Mouse (Mus musculus) embryonic stem cell, embryonic (primary cell): ENCODE results near the gene 1810010D01Rik.

Source experiments
- CTCF ChIA-PET, 4 experiments: fragments of 300-600 bp in 2 of 4; fragments of 350-600 bp in 2 of 4; sonication (Branson Sonifier 250); formaldehyde crosslinking; loops; one replicate each; lab custom pipeline; 2022; ENCODE audit warnings: inconsistent platforms in 2 of 4; lab: Charles Lee
- POLR2A ChIA-PET, 4 experiments: fragments of 300-600 bp in 2 of 4; fragments of 350-600 bp in 2 of 4; sonication (Branson Sonifier 250); formaldehyde crosslinking; loops; one replicate each; lab custom pipeline; 2022; ENCODE audit warnings: antibody characterized with exemption in 4 of 4, inconsistent platforms in 1 of 4; lab: Charles Lee

Gene 1810010D01Rik

GRCm38 (mm10) chr7:145225626-145226025, 17.7 kb upstream of the 1810010D01Rik start:
- ChIA-PET POLR2A (interaction anchor here in 1 of 4 experiments (1.2 to 1.6 kb wide), 4 partner anchors 9 to 86 kb away, joined by 3 to 7 read pairs (median 6); no protein-coding TSS in a partner anchor), CTCF (interaction anchor here in 1 of 4 experiments (1.1 kb wide), 1 partner anchor 294 kb away, joined by 3 read pairs; no protein-coding TSS in a partner anchor)

GRCm38 (mm10) chr7:145221841-145222689, 14.1 kb upstream of the 1810010D01Rik start:
- CTCF ChIA-PET, result no interaction called here
- POLR2A ChIA-PET, result interaction anchor here in 1 of 4 experiments (1.1 to 1.9 kb wide), 2 partner anchors 24 to 83 kb away, joined by 3 to 9 read pairs; no protein-coding TSS in a partner anchor

- CTCF ChIA-PET, result no interaction called here
- POLR2A ChIA-PET, result interaction anchor here in 1 of 4 experiments (1.9 kb wide), 1 partner anchor 83 kb away, joined by 9 read pairs; no protein-coding TSS in a partner anchor
These were observed 13.4 kb upstream of the 1810010D01Rik start for GRCm38 (mm10) chr7:145221346-145221745.

GRCm38 (mm10) chr7:145219420-145219831, 11.5 kb upstream of the 1810010D01Rik start:
- POLR2A ChIA-PET, result interaction anchor here in 2 of 4 experiments (0.7 to 1.4 kb wide), 3 partner anchors 80 to 279 kb away, joined by 3 to 4 read pairs (median 4); partner anchors contain the start of gene Ccnd1 (in 1 of the 2)
- CTCF ChIA-PET, result no interaction called here

GRCm38 (mm10) chr7:145216591-145216990, 8.7 kb upstream of the 1810010D01Rik start:
- ChIA-PET POLR2A (interaction anchor here (0.5 to 2.2 kb wide), 24 partner anchors 10 to 1483 kb away, joined by 3 to 12 read pairs (median 4); no protein-coding TSS in a partner anchor), CTCF (interaction anchor here (0.5 to 2.1 kb wide), 33 partner anchors 10 to 1137 kb away, joined by 3 to 11 read pairs (median 3); partner anchors contain the start of genes Ccnd1 (in 1 of the 4) and LTO1 (in 1 of the 4))

GRCm38 (mm10) chr7:145215476-145215875, 7.6 kb upstream of the 1810010D01Rik start:
- CTCF ChIA-PET, result interaction anchor here in 2 of 4 experiments (0.9 to 2.1 kb wide), 3 partner anchors 109 to 284 kb away, joined by 3 to 8 read pairs (median 4); no protein-coding TSS in a partner anchor
- POLR2A ChIA-PET, result interaction anchor here in 1 of 4 experiments (1.1 to 2.1 kb wide), 2 partner anchors 76 to 272 kb away, joined by 5 to 11 read pairs; no protein-coding TSS in a partner anchor

- ChIA-PET POLR2A (interaction anchor here in 3 of 4 experiments (0.6 to 2.0 kb wide), 13 partner anchors 10 to 663 kb away, joined by 3 to 10 read pairs (median 3); partner anchors contain the start of gene Ccnd1 (in 1 of the 3)), CTCF (interaction anchor here in 1 of 4 experiments (1.5 kb wide), 1 partner anchor 280 kb away, joined by 5 read pairs; no protein-coding TSS in a partner anchor)
These were observed 4.1 kb upstream of the 1810010D01Rik start for GRCm38 (mm10) chr7:145211680-145212659.

GRCm38 (mm10) chr7:145210477-145211070, 2.7 kb upstream of the 1810010D01Rik start:
- ChIA-PET CTCF (no interaction called here), POLR2A (interaction anchor here in 3 of 4 experiments (0.6 to 2.0 kb wide), 7 partner anchors 15 to 270 kb away, joined by 3 to 10 read pairs (median 5); no protein-coding TSS in a partner anchor)

- CTCF ChIA-PET, result interaction anchor here in 2 of 4 experiments (1.1 to 1.4 kb wide), 2 partner anchors 10 to 271 kb away, joined by 3 to 6 read pairs; no protein-coding TSS in a partner anchor
- POLR2A ChIA-PET, result interaction anchor here in 3 of 4 experiments (0.6 to 1.9 kb wide), 8 partner anchors 10 to 1117 kb away, joined by 3 to 9 read pairs (median 4); no protein-coding TSS in a partner anchor
These were observed 1.1 kb downstream of the 1810010D01Rik start for GRCm38 (mm10) chr7:145206801-145207200.

GRCm38 (mm10) chr7:145206056-145206610, 1.8 kb downstream of the 1810010D01Rik start:
- CTCF ChIA-PET, result interaction anchor here in 2 of 4 experiments (1.1 to 1.4 kb wide), 2 partner anchors 10 to 270 kb away, joined by 3 to 6 read pairs; no protein-coding TSS in a partner anchor

GRCm38 (mm10) chr7:145205363-145205902, 2.5 kb downstream of the 1810010D01Rik start:
- CTCF ChIA-PET, result interaction anchor here in 1 of 4 experiments (1.1 kb wide), 1 partner anchor 270 kb away, joined by 3 read pairs; no protein-coding TSS in a partner anchor
- POLR2A ChIA-PET, result interaction anchor here in 2 of 4 experiments (0.8 to 1.9 kb wide), 5 partner anchors 9 to 265 kb away, joined by 3 to 9 read pairs (median 4); no protein-coding TSS in a partner anchor

More at GRCm38 (mm10) chr7:145206056-145206610, 1.8 kb downstream of the 1810010D01Rik start:
- POLR2A ChIA-PET, result interaction anchor here in 2 of 4 experiments (0.6 to 1.9 kb wide), 9 partner anchors 10 to 1116 kb away, joined by 3 to 9 read pairs (median 4); no protein-coding TSS in a partner anchor

- POLR2A ChIA-PET, result interaction anchor here in 2 of 4 experiments (0.6 kb wide), 2 partner anchors 67 to 366 kb away, joined by 3 read pairs; no protein-coding TSS in a partner anchor
These were observed 8.2 kb downstream of the 1810010D01Rik start for GRCm38 (mm10) chr7:145199711-145200110.

GRCm38 (mm10) chr7:145198223-145198714, 9.7 kb downstream of the 1810010D01Rik start:
- POLR2A ChIA-PET, result interaction anchor here in 3 of 4 experiments (1.0 to 1.5 kb wide), 5 partner anchors 25 to 258 kb away, joined by 3 to 7 read pairs (median 3); partner anchors contain the start of gene Ccnd1 (in 1 of the 3)
- CTCF ChIA-PET, result interaction anchor here in 1 of 4 experiments (0.8 kb wide), 1 partner anchor 261 kb away, joined by 4 read pairs; no protein-coding TSS in a partner anchor

More at GRCm38 (mm10) chr7:145199711-145200110, 8.2 kb downstream of the 1810010D01Rik start:
- CTCF ChIA-PET, result interaction anchor here in 1 of 4 experiments (0.6 kb wide), 2 partner anchors 79 to 1161 kb away, joined by 3 to 4 read pairs; no protein-coding TSS in a partner anchor

- ChIA-PET CTCF (no interaction called here), POLR2A (interaction anchor here in 3 of 4 experiments (0.6 to 1.5 kb wide), 6 partner anchors 22 to 255 kb away, joined by 3 to 7 read pairs (median 3); no protein-coding TSS in a partner anchor)
These were observed 10.2 kb downstream of the 1810010D01Rik start for GRCm38 (mm10) chr7:145197711-145198110.

GRCm38 (mm10) chr7:145197042-145197441, 10.9 kb downstream of the 1810010D01Rik start:
- ChIA-PET CTCF (no interaction called here), POLR2A (interaction anchor here in 3 of 4 experiments (0.6 to 1.5 kb wide), 4 partner anchors 24 to 254 kb away, joined by 3 to 7 read pairs (median 4); no protein-coding TSS in a partner anchor)
